Mouse (Mus musculus) brain, embryonic 14.5 days (tissue): ENCODE measurements around the gene Galnt10. TPM values are rescaled to one million over a fixed set of nuclear protein-coding genes. Genes with fewer than 3 reads are reported as not detected.

ENCODE experiments used
- DNase-seq: peaks from one replicate; pipeline ENCODE4 v3.0.0-alpha.2; 2011; ENCODE audit warnings: low read depth
- CTCF ChIP-seq: fragments of 200-500 bp; IDR thresholded peaks from 2 replicates; pipeline ENCODE4 v1.5.1; 2012; ENCODE audit warnings: inconsistent platforms, mild to moderate bottlenecking, moderate library complexity, borderline replicate concordance; ENCODE audit not compliant: insufficient read depth, insufficient read length; ENCODE audit errors: extremely low read depth
- POLR2A ChIP-seq: fragments of 200-500 bp; IDR thresholded peaks from 2 replicates; pipeline ENCODE4 v1.6.1; 2012; ENCODE audit warnings: mild to moderate bottlenecking, inconsistent platforms, borderline replicate concordance; ENCODE audit not compliant: poor library complexity, insufficient read depth, insufficient read length, severe bottlenecking; ENCODE audit errors: extremely low read depth
- polyA plus RNA-seq: library from polyadenylated mRNA; depleted of rRNA; stranded (reverse); fragments of >200 nt; gene quantifications from 2 replicates; pipeline ENCODE4 v1.2.3, GENCODE M21; 2012

Galnt10 gene
- polyA plus RNA-seq, 1 experiment = 16.5 TPM

- TF ChIP-seq POLR2A (no peak), CTCF (no peak)
- no peak for DNase-seq
Measured at GRCm38 (mm10) chr11:57669522-57669921, 24.3 kb downstream of the Galnt10 start.

- no peak for DNase-seq
- TF ChIP-seq POLR2A (no peak), CTCF (no peak)
Measured at GRCm38 (mm10) chr11:57671120-57671697, 26.0 kb downstream of the Galnt10 start.

GRCm38 (mm10) chr11:57671797-57672196, 26.6 kb downstream of the Galnt10 start:
- no peak for DNase-seq
- TF ChIP-seq CTCF = no peak
- TF ChIP-seq POLR2A = no peak

DNA sequence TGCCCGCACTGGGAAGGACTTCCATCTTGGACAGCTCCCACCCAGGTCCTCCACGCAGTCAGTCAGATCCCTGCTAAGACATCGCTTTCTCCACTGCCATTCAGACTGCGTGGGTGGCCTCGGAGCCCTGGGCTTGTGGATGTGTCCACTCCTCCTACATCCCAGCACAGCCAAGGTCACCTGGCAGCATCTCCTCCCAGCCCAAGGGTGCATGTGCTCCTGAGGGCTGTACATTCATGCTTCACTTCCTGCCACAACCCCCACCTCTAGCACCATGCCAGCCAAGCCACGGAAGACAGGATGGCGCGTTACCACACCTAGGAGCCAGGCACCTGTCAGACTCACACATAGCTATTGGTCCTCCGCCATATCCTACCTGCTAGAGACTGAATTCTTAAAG, 27.8 kb downstream of the Galnt10 start:
- no peak for DNase-seq
- TF ChIP-seq POLR2A = no peak

GRCm38 (mm10) chr11:57673977-57674687, 28.9 kb downstream of the Galnt10 start:
- no peak for DNase-seq
- TF ChIP-seq POLR2A (no peak), CTCF (no peak)

- TF ChIP-seq POLR2A = no peak
- TF ChIP-seq CTCF = no peak
Measured at GRCm38 (mm10) chr11:57677261-57677660, 32.0 kb downstream of the Galnt10 start.

GRCm38 (mm10) chr11:57682589-57682988, 37.3 kb downstream of the Galnt10 start:
- TF ChIP-seq CTCF (no peak), POLR2A (no peak)
- no peak for DNase-seq

More at GRCm38 (mm10) chr11:57677261-57677660, 32.0 kb downstream of the Galnt10 start:
- no peak for DNase-seq

GRCm38 (mm10) chr11:57683125-57683524, 37.9 kb downstream of the Galnt10 start:
- no peak for TF ChIP-seq CTCF
- TF ChIP-seq POLR2A = no peak
- no peak for DNase-seq

GRCm38 (mm10) chr11:57683931-57684330, 38.7 kb downstream of the Galnt10 start:
- DNase-seq = peak; percentile 60
- no peak for TF ChIP-seq POLR2A
- no peak for TF ChIP-seq CTCF

DNA sequence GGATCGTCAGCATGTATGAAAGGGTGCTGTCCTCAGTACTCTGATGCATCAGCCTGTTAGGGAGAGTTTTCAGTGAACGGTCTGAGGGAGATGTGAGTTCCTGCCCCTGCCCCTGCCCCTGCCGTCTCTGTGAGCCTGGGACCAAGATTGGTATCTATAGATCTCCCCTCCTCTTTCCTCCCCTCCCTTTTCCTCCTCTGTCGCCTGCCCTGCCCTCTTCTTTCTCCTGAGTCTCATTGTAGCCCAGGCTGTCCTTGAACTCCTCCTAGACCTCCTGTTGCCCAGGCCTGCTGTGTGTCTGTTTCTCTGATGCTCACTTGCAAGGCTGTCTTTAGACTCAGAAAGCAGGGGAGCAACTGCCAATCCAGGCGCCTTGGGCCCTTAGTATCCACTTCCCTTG, 39.6 kb downstream of the Galnt10 start:
- DNase-seq = no peak
- TF ChIP-seq POLR2A (no peak), CTCF (no peak)

DNA sequence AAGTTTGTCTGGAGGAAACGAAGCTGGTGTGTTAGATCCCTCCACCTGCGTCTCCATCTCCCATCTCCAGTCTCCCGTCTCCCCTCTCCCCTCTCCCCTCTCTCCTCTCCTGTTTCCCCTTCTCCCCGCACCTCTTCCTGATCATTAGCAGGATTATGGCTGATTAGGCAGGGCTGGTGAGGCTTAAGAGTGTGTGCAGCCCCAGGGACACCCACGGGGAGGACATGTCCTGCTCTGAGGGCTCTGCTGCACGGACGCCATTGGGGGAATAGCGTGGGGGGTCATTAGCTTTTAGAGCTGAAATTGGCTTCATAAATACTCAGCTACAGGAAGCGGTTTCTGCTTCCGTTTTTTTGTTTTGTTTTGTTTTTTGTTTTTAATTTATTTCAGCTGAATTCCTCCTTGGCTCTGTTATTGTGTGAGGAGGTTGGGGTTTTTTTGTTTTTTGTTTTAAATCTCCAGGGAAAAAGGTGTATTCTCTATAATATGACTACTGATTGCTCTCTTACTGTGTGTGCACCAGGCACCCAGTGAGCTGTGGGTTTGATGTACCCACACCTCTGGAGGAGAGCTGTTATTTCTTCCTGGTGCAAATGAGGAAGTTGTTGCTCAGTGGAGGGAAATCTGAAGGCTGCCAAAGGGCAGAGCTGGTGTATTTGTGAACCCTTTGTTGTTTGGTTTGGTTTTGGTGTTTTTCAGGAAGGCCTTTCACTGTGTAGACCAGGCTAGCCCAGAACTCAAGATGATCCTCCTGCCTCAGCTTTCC, 40.6 kb downstream of the Galnt10 start:
- peak; percentile 83 for DNase-seq
- TF ChIP-seq POLR2A = no peak
- no peak for TF ChIP-seq CTCF
